25 mouse cellular contexts compared by ENCODE assay signal in the genomic region with DNA sequence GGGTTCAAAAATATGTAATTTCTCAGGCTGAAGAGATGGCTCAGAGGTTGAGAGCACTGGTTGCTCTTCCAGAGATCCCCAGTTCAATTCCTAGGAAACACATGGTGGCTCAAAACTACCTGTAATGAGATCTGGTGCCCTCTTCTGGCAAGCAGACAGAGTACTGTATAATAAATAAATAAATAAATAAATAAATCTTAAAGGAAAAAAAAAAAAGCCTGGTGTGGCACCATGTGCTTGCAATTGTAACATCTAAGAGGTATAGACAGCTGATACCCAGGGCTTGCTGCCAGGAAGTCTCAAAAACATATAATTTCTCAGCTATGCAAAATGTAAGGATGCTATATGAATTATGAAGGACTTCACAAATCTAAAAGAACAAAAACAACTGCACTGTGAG. TPM values are rescaled to one million over a fixed set of nuclear protein-coding genes. Genes with fewer than 3 reads are reported as not detected.
DNase-seq lines count a peak whose midpoint lies in the region; ATAC-seq and TF ChIP-seq lines count a peak whose summit lies in the region.
"Had no signal": no experiment of that assay in that cellular context is flagged by ENCODE, and none has a peak within 500 bp of the region (broad histone marks: within the 10 kb centered on the region; RNA-seq: fewer than 3 reads in every experiment).

No protein-coding gene starts in this region.

- no peak overlapping the region for H3K4me3 ChIP-seq in kidney, postnatal 0 days (replicated peaks; ENCODE audit: low read depth, low read length)
- no peak overlapping the region for H3K4me3 ChIP-seq in E14TG2a.4 (replicated peaks; ENCODE audit: low read length)
- H3K4me3 ChIP-seq: embryonic facial prominence, embryonic 12.5 days; forebrain, embryonic 13.5 days; heart, embryonic 12.5 days; hindbrain, embryonic 10.5 days; limb, embryonic 15.5 days; liver, embryonic 15.5 days; stomach, embryonic 15.5 days had no signal

- peak; percentile 18 for DNase-seq in kidney, postnatal 0 days (ENCODE audit: low spot score)
- no peak for DNase-seq in kidney, adult 18-20 months
- DNase-seq in A20 (ENCODE audit: low read depth, low spot score) = peak; percentile 34
- peak; percentile 40 for DNase-seq in induced T-regulatory cell, adult 2 months (ENCODE audit: low read depth)
- DNase-seq in T-cell, adult 2 months (ENCODE audit: low spot score) = no peak
- no peak for DNase-seq in embryo, embryonic 10 days (ENCODE audit: low spot score)
- DNase-seq: adrenal gland, adult 8-10 months; cerebellum, adult 11-12 months; cerebellum, postnatal 14 days; heart, postnatal 10 days; kidney, adult 8-10 months; kidney, postnatal 25 days; right cerebral cortex, postnatal 4 days; thymus, adult 18-20 months; thymus, postnatal 36 days had no signal

- H3K4me2 ChIP-seq in kidney, postnatal 0 days (ENCODE audit: low read length) = no peak overlapping the region
- H3K4me2 ChIP-seq: embryonic facial prominence, embryonic 12.5 days; forebrain, embryonic 13.5 days; heart, embryonic 12.5 days; limb, embryonic 15.5 days; liver, embryonic 15.5 days; stomach, embryonic 15.5 days had no signal

- H3K27me3 ChIP-seq in kidney, postnatal 0 days (ENCODE audit: insufficient read depth, low read length) = no peaks in the 10 kb centered on the region
- H3K27me3 ChIP-seq in E14TG2a.4 (ENCODE audit: insufficient read depth, low read length) = peaks cover 6% of the 10 kb centered on the region; the same call in 1 of the 2 replicates
- H3K27me3 ChIP-seq: embryonic facial prominence, embryonic 12.5 days; forebrain, embryonic 13.5 days; heart, embryonic 12.5 days; limb, embryonic 15.5 days; liver, embryonic 15.5 days; stomach, embryonic 15.5 days had no signal

- H3K27ac ChIP-seq in kidney, postnatal 0 days = no peak overlapping the region
- H3K27ac ChIP-seq: embryonic facial prominence, embryonic 12.5 days; forebrain, embryonic 13.5 days; hindbrain, embryonic 10.5 days; limb, embryonic 15.5 days; liver, embryonic 15.5 days; macrophage; stomach, embryonic 15.5 days had no signal

- peak; percentile 39 for TF ChIP-seq CTCF in kidney, postnatal 0 days (IDR thresholded peaks at IDR 0.05; ENCODE audit: low read depth)
- 0 out of 2 replicates have a peak, but pooled peaks have one; percentile 4 for TF ChIP-seq CTCF in E14TG2a.4 (conservative IDR thresholded peaks at IDR 0.05; ENCODE audit: low read length)

- ATAC-seq in kidney, postnatal 0 days (replicated peaks; ENCODE audit: low FRiP score, low read depth) = no peak
- ATAC-seq: forebrain, embryonic 13.5 days; midbrain, embryonic 16.5 days had no signal

- H3K36me3 ChIP-seq in kidney, postnatal 0 days (ENCODE audit: insufficient read depth, low read length) = no peaks in the 10 kb centered on the region
- no peaks in the 10 kb centered on the region for H3K36me3 ChIP-seq in E14TG2a.4 (ENCODE audit: insufficient read depth, low read length)
- H3K36me3 ChIP-seq: embryonic facial prominence, embryonic 12.5 days; heart, embryonic 12.5 days; hindbrain, embryonic 10.5 days; limb, embryonic 15.5 days; liver, embryonic 15.5 days; stomach, embryonic 15.5 days had no signal

- H3K9me3 ChIP-seq in kidney, postnatal 0 days (replicated peaks; ENCODE audit: low read length) = no peaks in the 10 kb centered on the region
- H3K9me3 ChIP-seq in E14TG2a.4 (ENCODE audit: low read length) = no peaks in the 10 kb centered on the region
- H3K9me3 ChIP-seq: embryonic facial prominence, embryonic 12.5 days; hindbrain, embryonic 10.5 days; limb, embryonic 15.5 days; liver, embryonic 15.5 days; stomach, embryonic 15.5 days had no signal

- H3K9ac ChIP-seq in kidney, postnatal 0 days (ENCODE audit: low read depth, low read length) = no peak overlapping the region
- H3K9ac ChIP-seq: embryonic facial prominence, embryonic 12.5 days; forebrain, embryonic 13.5 days; heart, embryonic 12.5 days; limb, embryonic 15.5 days; liver, embryonic 15.5 days; stomach, embryonic 15.5 days had no signal

- H3K4me1 ChIP-seq in kidney, postnatal 0 days (replicated peaks; ENCODE audit: insufficient read depth, low read length) = no peaks in the 10 kb centered on the region
- H3K4me1 ChIP-seq in E14TG2a.4 (replicated peaks; ENCODE audit: low read depth, low read length) = peaks cover 21% of the 10 kb centered on the region
- H3K4me1 ChIP-seq: embryonic facial prominence, embryonic 12.5 days; limb, embryonic 15.5 days; liver, embryonic 15.5 days; stomach, embryonic 15.5 days had no signal

RNA-seq across cellular contexts. Expression of a gene that starts 28.9 kb away (rescaled TPM):
- polyA plus RNA-seq in kidney, postnatal 0 days (2015; fragmentation: Nextera tagmentation; extraction: Ambion mirVana) = 24.4 and 25.6 TPM in 2 replicates

Comparison
In these comparisons a context has a peak if more than half of its experiments do, and no peak if none do; other contexts are left out.
1. DNase-seq: peak in kidney, postnatal 0 days (single experiment), A20 (single experiment) and induced T-regulatory cell, adult 2 months (single experiment); none in kidney, adult 18-20 months (single experiment), T-cell, adult 2 months (single experiment) and embryo, embryonic 10 days (single experiment).